22 mouse cellular contexts compared by ENCODE assay signal in the genomic region with DNA sequence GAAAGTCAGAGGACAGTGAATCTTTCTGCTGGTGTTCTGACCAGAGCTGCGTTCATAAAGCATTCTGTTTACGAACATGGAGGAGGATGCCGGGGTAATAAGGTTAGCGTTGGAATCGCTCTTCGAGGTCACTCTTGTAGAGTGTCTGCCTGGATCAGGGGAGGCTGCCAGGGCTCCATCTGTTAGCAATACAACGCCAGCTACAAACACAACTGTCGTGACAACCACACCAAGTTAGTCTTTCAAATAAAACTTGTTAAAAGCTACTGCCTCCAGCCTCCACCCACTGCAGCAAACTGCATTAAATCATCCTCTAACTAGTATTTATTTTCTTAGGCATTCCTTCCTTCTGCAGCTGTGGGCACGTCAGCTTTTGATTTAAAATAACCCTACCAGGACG.
DNase-seq lines count a peak whose midpoint lies in the region; ATAC-seq and TF ChIP-seq lines count a peak whose summit lies in the region.
"Had no signal": no experiment of that assay in that cellular context is flagged by ENCODE, and none has a peak within 500 bp of the region (broad histone marks: within the 10 kb centered on the region; RNA-seq: fewer than 3 reads in every experiment).

No protein-coding gene starts in this region.

- no peak for ATAC-seq in kidney, postnatal 0 days (replicated peaks; ENCODE audit: low FRiP score, low read depth)
- ATAC-seq in lung, embryonic 16.5 days (ENCODE audit: low read depth), result 0 out of 2 replicates have a peak, but pooled peaks have one; percentile 15
- no peak for ATAC-seq in limb, embryonic 13.5 days (ENCODE audit: low FRiP score, low read depth)
- no peak for ATAC-seq in forebrain, embryonic 14.5 days
- ATAC-seq: CD4-positive, CD25-positive, alpha-beta regulatory T cell, adult 4 months; forebrain, embryonic 15.5 days; intestine, embryonic 15.5 days had no signal

- H3K9me3 ChIP-seq in kidney, postnatal 0 days (replicated peaks; ENCODE audit: low read length), result no peaks in the 10 kb centered on the region
- H3K9me3 ChIP-seq in lung, embryonic 16.5 days (ENCODE audit: control insufficient read depth, low read length), result no peaks in the 10 kb centered on the region
- H3K9me3 ChIP-seq in limb, embryonic 13.5 days, result no peaks in the 10 kb centered on the region
- H3K9me3 ChIP-seq in forebrain, embryonic 14.5 days (replicated peaks; ENCODE audit: control insufficient read depth, low read length), result no peaks in the 10 kb centered on the region
- H3K9me3 ChIP-seq: forebrain, embryonic 15.5 days; heart, embryonic 10.5 days; hindbrain, embryonic 13.5 days; intestine, embryonic 15.5 days; liver, embryonic 13.5 days; midbrain, embryonic 10.5 days had no signal

- H3K4me3 ChIP-seq in kidney, postnatal 0 days (replicated peaks; ENCODE audit: low read depth, low read length), result no peak overlapping the region
- no peak overlapping the region for H3K4me3 ChIP-seq in lung, embryonic 16.5 days (ENCODE audit: low read length)
- no peak overlapping the region for H3K4me3 ChIP-seq in limb, embryonic 13.5 days
- no peak overlapping the region for H3K4me3 ChIP-seq in forebrain, embryonic 14.5 days (ENCODE audit: low read depth, low read length)
- H3K4me3 ChIP-seq: erythroblast, embryonic 14.5 days; forebrain, embryonic 15.5 days; heart, embryonic 10.5 days; hindbrain, embryonic 13.5 days; intestine, embryonic 15.5 days; layer of hippocampus, adult 2 months; liver, embryonic 13.5 days; midbrain, embryonic 10.5 days had no signal

- H3K4me2 ChIP-seq in kidney, postnatal 0 days (ENCODE audit: low read length), result peak overlapping the region; percentile 28; the same call in 1 of the 2 replicates
- no peak overlapping the region for H3K4me2 ChIP-seq in lung, embryonic 16.5 days (ENCODE audit: low read depth, low read length)
- peak overlapping the region; percentile 23 for H3K4me2 ChIP-seq in limb, embryonic 13.5 days (replicated peaks)
- H3K4me2 ChIP-seq in forebrain, embryonic 14.5 days (ENCODE audit: low read length), result no peak overlapping the region
- H3K4me2 ChIP-seq: forebrain, embryonic 15.5 days; hindbrain, embryonic 13.5 days; intestine, embryonic 15.5 days; liver, embryonic 13.5 days had no signal

- 21% methylated on average over 10 of the region's 10 CpGs for WGBS in kidney, postnatal 0 days
- 28% methylated on average over 10 of the region's 10 CpGs for WGBS in lung, embryonic 16.5 days
- 15% methylated on average over 10 of the region's 10 CpGs for WGBS in limb, embryonic 13.5 days
- WGBS in forebrain, embryonic 14.5 days, result 87% methylated on average over 10 of the region's 10 CpGs

- H3K9ac ChIP-seq in kidney, postnatal 0 days (ENCODE audit: low read depth, low read length), result no peak overlapping the region
- no peak overlapping the region for H3K9ac ChIP-seq in lung, embryonic 16.5 days (ENCODE audit: low read length)
- no peak overlapping the region for H3K9ac ChIP-seq in limb, embryonic 13.5 days
- no peak overlapping the region for H3K9ac ChIP-seq in forebrain, embryonic 14.5 days (ENCODE audit: low read length)
- H3K9ac ChIP-seq: forebrain, embryonic 15.5 days; hindbrain, embryonic 13.5 days; intestine, embryonic 15.5 days; liver, embryonic 13.5 days had no signal

- H3K36me3 ChIP-seq in kidney, postnatal 0 days (ENCODE audit: insufficient read depth, low read length), result no peaks in the 10 kb centered on the region
- no peaks in the 10 kb centered on the region for H3K36me3 ChIP-seq in lung, embryonic 16.5 days (ENCODE audit: control insufficient read depth, insufficient read depth, low read length)
- no peaks in the 10 kb centered on the region for H3K36me3 ChIP-seq in limb, embryonic 13.5 days
- H3K36me3 ChIP-seq in forebrain, embryonic 14.5 days (ENCODE audit: control insufficient read depth, insufficient read depth, low read length), result no peaks in the 10 kb centered on the region
- H3K36me3 ChIP-seq: forebrain, embryonic 15.5 days; G1E; heart, embryonic 10.5 days; hindbrain, embryonic 13.5 days; intestine, embryonic 15.5 days; liver, embryonic 13.5 days; midbrain, embryonic 10.5 days had no signal

- no peak overlapping the region for H3K27ac ChIP-seq in kidney, postnatal 0 days
- no peak overlapping the region for H3K27ac ChIP-seq in lung, embryonic 16.5 days (ENCODE audit: low read length)
- H3K27ac ChIP-seq in limb, embryonic 13.5 days, result no peak overlapping the region
- no peak overlapping the region for H3K27ac ChIP-seq in forebrain, embryonic 14.5 days (ENCODE audit: low read depth, low read length)
- H3K27ac ChIP-seq: forebrain, embryonic 15.5 days; heart, embryonic 10.5 days; hindbrain, embryonic 13.5 days; intestine, embryonic 15.5 days; layer of hippocampus, adult 2 months; liver, embryonic 13.5 days; midbrain, embryonic 10.5 days had no signal

- no peaks in the 10 kb centered on the region for H3K4me1 ChIP-seq in kidney, postnatal 0 days (replicated peaks; ENCODE audit: insufficient read depth, low read length)
- peaks cover 3% of the 10 kb centered on the region; the same call in 1 of the 2 replicates for H3K4me1 ChIP-seq in lung, embryonic 16.5 days (replicated peaks; ENCODE audit: control insufficient read depth, insufficient read depth, low read length)
- H3K4me1 ChIP-seq in limb, embryonic 13.5 days, result peaks cover 11% of the 10 kb centered on the region
- no peaks in the 10 kb centered on the region for H3K4me1 ChIP-seq in forebrain, embryonic 14.5 days (ENCODE audit: control insufficient read depth, insufficient read depth, low read length)
- H3K4me1 ChIP-seq: forebrain, embryonic 15.5 days; hindbrain, embryonic 13.5 days; intestine, embryonic 15.5 days; liver, embryonic 13.5 days; midbrain, embryonic 10.5 days had no signal

- no peak for TF ChIP-seq CTCF in kidney, postnatal 0 days (IDR thresholded peaks at IDR 0.05; ENCODE audit: low read depth)

- no peaks in the 10 kb centered on the region for H3K27me3 ChIP-seq in kidney, postnatal 0 days (ENCODE audit: insufficient read depth, low read length)
- H3K27me3 ChIP-seq in lung, embryonic 16.5 days (ENCODE audit: control insufficient read depth, insufficient read depth, low read depth, low read length), result no peaks in the 10 kb centered on the region
- no peaks in the 10 kb centered on the region for H3K27me3 ChIP-seq in limb, embryonic 13.5 days
- H3K27me3 ChIP-seq in forebrain, embryonic 14.5 days (replicated peaks; ENCODE audit: control insufficient read depth, insufficient read depth, low read length), result no peaks in the 10 kb centered on the region
- H3K27me3 ChIP-seq: forebrain, embryonic 15.5 days; hindbrain, embryonic 13.5 days; intestine, embryonic 15.5 days; liver, embryonic 13.5 days had no signal

- peak; percentile 18 for DNase-seq in adrenal gland, adult 2 months
- no peak for DNase-seq in adrenal gland, postnatal 4 days (ENCODE audit: low spot score in 2 of 2)
- peak; percentile 70 for DNase-seq in kidney, postnatal 0 days (ENCODE audit: low spot score)
- no peak for DNase-seq in kidney, adult 8-10 months
- DNase-seq in lung, postnatal 36 days, result no peak
- no peak for DNase-seq in forebrain, embryonic 14.5 days (ENCODE audit: low spot score)
- DNase-seq: cerebellum, adult 11 months; gastrocnemius, postnatal 36 days; liver, embryonic 13.5 days; lung, postnatal 14 days; thymus, postnatal 36 days had no signal

Comparison
In these comparisons a context has a peak if more than half of its experiments do, and no peak if none do; other contexts are left out.
1. DNase-seq: peak in adrenal gland, adult 2 months (single experiment) and kidney, postnatal 0 days (single experiment); none in adrenal gland, postnatal 4 days (0 of 2), kidney, adult 8-10 months (0 of 2), lung, postnatal 36 days (single experiment) and forebrain, embryonic 14.5 days (single experiment).
2. H3K4me2 ChIP-seq: peak in kidney, postnatal 0 days (single experiment) and limb, embryonic 13.5 days (single experiment); none in lung, embryonic 16.5 days (single experiment) and forebrain, embryonic 14.5 days (single experiment).